Mouse (Mus musculus): ENCODE data around the gene Rnf186. TPM values are rescaled to one million over a fixed set of nuclear protein-coding genes. Genes with fewer than 3 reads are reported as not detected.

Gene Rnf186
- polyA plus RNA-seq, 1 experiment from 2014 or later = not detected

- Histone ChIP-seq H3K4me3 (ENCODE audit: control insufficient read depth in 1 of 2, insufficient read depth in 1 of 2, low read depth in 1 of 2, low read length in 2 of 2) (no peak overlapping the region), H3K36me3 (ENCODE audit: control insufficient read depth, insufficient read depth, low read length) (no peaks in the 10 kb centered on the region), H3K4me2 (ENCODE audit: low read length) (no peak overlapping the region), H3K4me1 (ENCODE audit: control insufficient read depth in 2 of 2, insufficient read depth in 2 of 2, low read length in 2 of 2) (no peaks in the 10 kb centered on the region), H3K27ac (replicated peaks in 1 of 2; ENCODE audit: control insufficient read depth in 1 of 2, insufficient read depth in 1 of 2, low read depth in 2 of 2, low read length in 2 of 2) (no peak overlapping the region), H3K9me3 (ENCODE audit: control insufficient read depth, low read length) (peaks cover 7% of the 10 kb centered on the region; the same call in 1 of the 2 replicates), H3K9ac (ENCODE audit: low read length) (no peak overlapping the region), H3K27me3 (ENCODE audit: control insufficient read depth, insufficient read depth, low read length) (no peaks in the 10 kb centered on the region)
- ATAC-seq (ENCODE audit: insufficient number of reproducible peaks, insufficient read depth, low FRiP score, low read depth) = no peak
- WGBS = 90% methylated on average over 13 of the region's 13 CpGs
Measured at GRCm38 (mm10) chr4:139011201-139011702, 44.3 kb downstream of the Rnf186 start.

DNA sequence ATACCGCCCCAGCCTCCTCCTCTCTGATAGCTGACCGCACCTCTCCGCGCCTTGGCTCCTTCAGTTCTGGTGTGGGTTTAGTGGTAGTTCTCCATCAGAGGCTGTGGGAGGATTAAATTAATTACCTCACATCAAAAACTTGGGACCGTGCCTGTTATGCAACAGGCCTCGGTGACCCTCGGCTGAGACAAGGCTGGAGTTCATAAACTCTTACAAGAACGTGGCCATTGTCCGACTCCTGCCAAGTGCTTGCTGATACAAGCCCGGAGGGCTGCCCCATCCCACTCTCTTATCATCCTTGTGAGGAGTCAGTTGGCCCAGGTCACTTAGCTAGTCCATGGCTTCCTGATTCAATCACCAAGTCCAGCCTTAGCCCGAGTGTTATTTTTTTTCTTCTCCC lies 46.4 kb downstream of the Rnf186 start:
- WGBS = 70% methylated on average over 11 of the region's 11 CpGs
- Histone ChIP-seq H3K36me3 (ENCODE audit: control insufficient read depth, insufficient read depth, low read length) (no peaks in the 10 kb centered on the region), H3K9ac (ENCODE audit: low read length) (no peak overlapping the region), H3K27me3 (ENCODE audit: control insufficient read depth, insufficient read depth, low read length) (no peaks in the 10 kb centered on the region), H3K4me2 (ENCODE audit: low read length) (no peak overlapping the region), H3K4me1 (ENCODE audit: control insufficient read depth in 2 of 2, insufficient read depth in 2 of 2, low read length in 2 of 2) (peaks cover 0 to 1% of the 10 kb centered on the region in 2 experiments; a peak in 1 of 4 replicates), H3K27ac (replicated peaks in 1 of 2; ENCODE audit: control insufficient read depth in 1 of 2, insufficient read depth in 1 of 2, low read depth in 2 of 2, low read length in 2 of 2) (no peak overlapping the region), H3K4me3 (ENCODE audit: control insufficient read depth in 1 of 2, insufficient read depth in 1 of 2, low read depth in 1 of 2, low read length in 2 of 2) (no peak overlapping the region), H3K9me3 (ENCODE audit: control insufficient read depth, low read length) (peaks cover 7% of the 10 kb centered on the region; the same call in 1 of the 2 replicates)
- ATAC-seq (ENCODE audit: insufficient number of reproducible peaks, insufficient read depth, low FRiP score, low read depth) = no peak

DNA sequence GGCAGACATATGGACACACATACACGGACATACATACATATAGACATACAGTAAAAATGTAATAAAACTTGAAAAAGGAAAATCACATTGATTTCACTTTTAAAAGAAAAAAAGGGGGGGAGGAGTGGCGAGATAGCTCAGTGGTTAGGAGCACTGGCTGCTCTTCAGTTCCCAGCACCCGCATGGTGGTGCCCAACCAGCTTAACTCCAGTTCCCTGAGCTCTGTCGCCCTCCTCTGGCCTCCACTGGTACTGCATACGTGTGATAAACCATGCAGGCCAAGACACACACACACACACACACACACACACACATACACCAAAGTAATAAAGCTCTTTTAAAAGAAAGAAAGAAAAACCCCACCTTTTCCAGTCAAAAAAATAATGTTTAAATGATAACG lies 47.9 kb downstream of the Rnf186 start:
- Histone ChIP-seq H3K4me3 (ENCODE audit: control insufficient read depth in 1 of 2, insufficient read depth in 1 of 2, low read depth in 1 of 2, low read length in 2 of 2) (no peak overlapping the region), H3K36me3 (ENCODE audit: control insufficient read depth, insufficient read depth, low read length) (no peaks in the 10 kb centered on the region), H3K4me2 (ENCODE audit: low read length) (no peak overlapping the region), H3K4me1 (ENCODE audit: control insufficient read depth in 2 of 2, insufficient read depth in 2 of 2, low read length in 2 of 2) (peaks cover 4 to 9% of the 10 kb centered on the region in 2 experiments; a peak in 3 of 4 replicates), H3K27me3 (ENCODE audit: control insufficient read depth, insufficient read depth, low read length) (no peaks in the 10 kb centered on the region), H3K9ac (ENCODE audit: low read length) (no peak overlapping the region), H3K9me3 (ENCODE audit: control insufficient read depth, low read length) (peaks cover 7% of the 10 kb centered on the region; the same call in 1 of the 2 replicates), H3K27ac (replicated peaks in 1 of 2; ENCODE audit: control insufficient read depth in 1 of 2, insufficient read depth in 1 of 2, low read depth in 2 of 2, low read length in 2 of 2) (no peak overlapping the region)
- no peak for ATAC-seq (ENCODE audit: insufficient number of reproducible peaks, insufficient read depth, low FRiP score, low read depth)
- 76% methylated on average over 6 of the region's 6 CpGs for WGBS

Other genes starting within 250 kb of the Rnf186 start
- 0.27 and 0.28 TPM in 2 replicates for gene Pla2g2c, start 242.3 kb upstream of the Rnf186 start, polyA plus RNA-seq (2014; fragmentation: Nextera tagmentation; extraction: Ambion mirVana)
- 0.96 and 1.1 TPM in 2 replicates for gene Ubxn10, start 229.9 kb upstream of the Rnf186 start, polyA plus RNA-seq (2014; fragmentation: Nextera tagmentation; extraction: Ambion mirVana)
- not detected in 2 replicates for gene Pla2g2f, start 209.5 kb upstream of the Rnf186 start, polyA plus RNA-seq (2014; fragmentation: Nextera tagmentation; extraction: Ambion mirVana)
- not detected in 2 replicates for gene Pla2g2d, start 191.4 kb upstream of the Rnf186 start, polyA plus RNA-seq (2014; fragmentation: Nextera tagmentation; extraction: Ambion mirVana)
- gene Pla2g5, start 103.6 kb upstream of the Rnf186 start, polyA plus RNA-seq (2014; fragmentation: Nextera tagmentation; extraction: Ambion mirVana) = 2.5 and 3.2 TPM in 2 replicates
- gene Gm13030, start 93.1 kb upstream of the Rnf186 start, polyA plus RNA-seq (2014; fragmentation: Nextera tagmentation; extraction: Ambion mirVana) = not detected in 2 replicates
- not detected in 2 replicates for gene Pla2g2e, start 89.2 kb upstream of the Rnf186 start, polyA plus RNA-seq (2014; fragmentation: Nextera tagmentation; extraction: Ambion mirVana)
- 2.6 and 3.2 TPM in 2 replicates for gene Otud3, start 53.2 kb upstream of the Rnf186 start, polyA plus RNA-seq (2014; fragmentation: Nextera tagmentation; extraction: Ambion mirVana)
- 4.8 and 5.7 TPM in 2 replicates for gene Tmco4, start 5.8 kb downstream of the Rnf186 start, polyA plus RNA-seq (2014; fragmentation: Nextera tagmentation; extraction: Ambion mirVana)
- not detected in 2 replicates for gene Htr6, start 108.5 kb downstream of the Rnf186 start, polyA plus RNA-seq (2014; fragmentation: Nextera tagmentation; extraction: Ambion mirVana)
- 13.0 and 15.1 TPM in 2 replicates for gene Nbl1, start 125.9 kb downstream of the Rnf186 start, polyA plus RNA-seq (2014; fragmentation: Nextera tagmentation; extraction: Ambion mirVana)
- gene Minos1, start 164.0 kb downstream of the Rnf186 start, polyA plus RNA-seq (2014; fragmentation: Nextera tagmentation; extraction: Ambion mirVana) = 761 and 765 TPM in 2 replicates
- 292 and 301 TPM in 2 replicates for gene Capzb, start 225.8 kb downstream of the Rnf186 start, polyA plus RNA-seq (2014; fragmentation: Nextera tagmentation; extraction: Ambion mirVana)